Mouse (Mus musculus) heart, adult 9 months (tissue): ENCODE results near the gene Grrp1.
A peak's percentile ranks its signal among the peaks of the same experiment; 100 is the strongest.

ENCODE experiments used
- DNase-seq, 2 experiments: peaks; one replicate each; pipeline ENCODE4 v3.0.0; 2022; ENCODE audit warnings: low spot score in 2 of 2

The Grrp1 gene

GRCm38 (mm10) chr4:134245148-134245843 is 8.6 kb downstream of the Grrp1 start, which contains the start of gene Zfp593:
Zfp593 (minus strand) TSS chr4:134245592.
- DNase-seq, result peak; percentile 92 to 94

GRCm38 (mm10) chr4:134243516-134244250 is 10.2 kb downstream of the Grrp1 start, which contains the start of gene E130218I03Rik:
E130218I03Rik (plus strand) TSS chr4:134243662.
- no peak for DNase-seq

GRCm38 (mm10) chr4:134238686-134239085 is 15.2 kb downstream of the Grrp1 start:
- no peak for DNase-seq

- DNase-seq, result peak in 1 of 2 experiments; percentile 69
Measured at GRCm38 (mm10) chr4:134238279-134238651, 15.6 kb downstream of the Grrp1 start, which contains the start of gene Cnksr1. Cnksr1 (minus strand) TSS chr4:134238399.

GRCm38 (mm10) chr4:134237582-134238278 is 16.2 kb downstream of the Grrp1 start:
- no peak for DNase-seq

GRCm38 (mm10) chr4:134234876-134235275 is 19.0 kb downstream of the Grrp1 start:
- DNase-seq, result no peak

- DNase-seq, result no peak
Measured at GRCm38 (mm10) chr4:134230431-134230830, 23.5 kb downstream of the Grrp1 start.

- no peak for DNase-seq
Measured at GRCm38 (mm10) chr4:134227194-134227593, 26.7 kb downstream of the Grrp1 start, which contains the start of gene Catsper4. Catsper4 (minus strand) TSS chr4:134227383.

GRCm38 (mm10) chr4:134222793-134223600 is 30.9 kb downstream of the Grrp1 start:
- no peak for DNase-seq

- DNase-seq, result no peak
Measured at GRCm38 (mm10) chr4:134206488-134207053, 47.3 kb downstream of the Grrp1 start.

- DNase-seq, result no peak
Measured at GRCm38 (mm10) chr4:134203340-134203896, 50.5 kb downstream of the Grrp1 start.

GRCm38 (mm10) chr4:134202904-134203303 is 51.0 kb downstream of the Grrp1 start, which contains the start of gene Gm7534:
Gm7534 (minus strand) TSS chr4:134203004.
- DNase-seq, result no peak
